Mouse (Mus musculus) thymus, postnatal 4 days (tissue): ENCODE measurements around the gene March5.

Experiments
- DNase-seq: peaks from one replicate; pipeline ENCODE4 v3.0.0; 2021

The March5 gene

GRCm38 (mm10) chr19:37265333-37266103 lies 58.2 kb downstream of the March5 start:
- DNase-seq = peak; percentile 90

- DNase-seq = no peak
Observed at GRCm38 (mm10) chr19:37269106-37269505, 61.8 kb downstream of the March5 start.
